Mouse (Mus musculus) liver (tissue): ENCODE measurements around the gene Wdfy4.

Experiments
- DNase-seq: peaks from one replicate; pipeline ENCODE4 v3.0.0-alpha.2; 2020; ENCODE audit warnings: mixed read lengths

The Wdfy4 gene

DNA sequence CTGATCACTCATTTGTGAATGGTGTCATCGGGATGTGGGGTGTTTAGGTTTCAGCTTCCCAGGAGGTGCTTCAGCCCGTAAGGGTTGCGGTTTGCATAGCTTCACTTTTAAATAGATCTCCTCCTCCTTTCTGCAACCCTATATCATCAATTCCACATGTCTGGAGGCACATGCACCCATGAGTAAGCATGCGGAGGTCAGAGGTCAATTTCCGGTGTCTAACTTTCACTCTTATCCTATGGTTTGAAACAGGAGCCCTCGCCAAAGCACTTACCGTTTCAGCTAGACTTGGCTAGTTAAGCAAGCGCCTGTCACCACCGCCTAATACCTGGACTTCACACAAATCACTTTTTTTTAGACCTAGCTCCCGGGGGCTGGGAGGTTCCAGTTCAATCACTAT lies 220.6 kb downstream of the Wdfy4 start:
- DNase-seq, result no peak

DNA sequence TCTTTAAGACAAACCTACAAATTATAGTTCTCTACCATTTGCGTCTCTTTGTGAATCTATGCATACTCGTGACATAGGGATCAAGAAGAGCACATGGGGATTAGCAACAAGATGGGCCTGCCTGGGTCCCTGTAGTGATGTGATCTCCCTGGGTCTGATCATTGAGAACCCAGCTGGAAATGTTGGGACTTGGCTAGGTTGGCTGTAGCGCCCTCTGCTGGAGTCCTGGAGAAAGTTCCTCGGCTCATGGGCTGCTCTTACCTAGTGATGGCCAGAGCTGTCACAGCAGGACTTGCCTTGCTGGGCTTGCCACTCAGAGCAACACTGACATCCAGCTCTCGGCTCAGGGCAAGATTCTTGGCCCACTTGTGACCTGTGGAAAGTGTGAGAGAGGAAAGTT lies 224.8 kb downstream of the Wdfy4 start:
- peak; percentile 58 for DNase-seq

DNA sequence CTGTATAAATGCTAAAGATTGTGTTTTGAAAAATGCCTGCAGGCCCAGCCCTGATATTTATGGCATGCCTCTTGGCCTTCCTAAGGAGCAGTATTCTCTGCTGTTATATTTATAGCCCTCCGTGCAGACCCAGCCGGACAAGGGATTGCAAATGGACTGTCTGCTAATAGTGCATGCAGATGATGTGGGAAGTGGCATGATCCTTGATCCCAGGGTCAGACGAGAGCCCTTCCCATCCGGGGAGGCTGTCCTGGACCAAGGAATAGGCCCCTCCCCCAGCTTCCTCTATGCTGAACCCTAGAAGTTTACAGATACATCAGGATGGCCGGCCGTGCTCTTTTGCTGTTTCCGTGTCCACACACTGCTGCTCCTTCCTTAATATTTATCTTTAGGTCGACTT lies 226.6 kb downstream of the Wdfy4 start:
- peak; percentile 11 for DNase-seq

DNA sequence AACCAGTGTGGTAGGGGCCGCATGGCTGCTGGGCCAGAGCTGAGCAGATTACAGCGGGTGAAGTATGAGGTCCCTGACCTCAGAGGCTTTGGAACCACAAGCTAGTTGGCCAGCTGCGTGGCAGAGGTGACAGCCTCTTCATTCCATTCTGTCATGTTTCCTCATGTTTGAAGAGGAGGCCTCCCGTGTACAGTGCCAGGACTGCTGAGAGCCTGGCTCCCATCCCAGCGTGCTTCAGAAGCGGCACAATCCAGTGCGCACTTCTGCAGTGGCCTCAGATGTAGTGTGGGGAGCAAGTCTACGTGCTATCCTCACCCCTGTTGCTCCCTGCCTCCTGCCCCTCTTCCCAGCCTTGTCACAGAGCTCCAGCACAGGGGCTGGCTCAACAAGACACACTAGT lies 228.8 kb downstream of the Wdfy4 start:
- no peak for DNase-seq

DNA sequence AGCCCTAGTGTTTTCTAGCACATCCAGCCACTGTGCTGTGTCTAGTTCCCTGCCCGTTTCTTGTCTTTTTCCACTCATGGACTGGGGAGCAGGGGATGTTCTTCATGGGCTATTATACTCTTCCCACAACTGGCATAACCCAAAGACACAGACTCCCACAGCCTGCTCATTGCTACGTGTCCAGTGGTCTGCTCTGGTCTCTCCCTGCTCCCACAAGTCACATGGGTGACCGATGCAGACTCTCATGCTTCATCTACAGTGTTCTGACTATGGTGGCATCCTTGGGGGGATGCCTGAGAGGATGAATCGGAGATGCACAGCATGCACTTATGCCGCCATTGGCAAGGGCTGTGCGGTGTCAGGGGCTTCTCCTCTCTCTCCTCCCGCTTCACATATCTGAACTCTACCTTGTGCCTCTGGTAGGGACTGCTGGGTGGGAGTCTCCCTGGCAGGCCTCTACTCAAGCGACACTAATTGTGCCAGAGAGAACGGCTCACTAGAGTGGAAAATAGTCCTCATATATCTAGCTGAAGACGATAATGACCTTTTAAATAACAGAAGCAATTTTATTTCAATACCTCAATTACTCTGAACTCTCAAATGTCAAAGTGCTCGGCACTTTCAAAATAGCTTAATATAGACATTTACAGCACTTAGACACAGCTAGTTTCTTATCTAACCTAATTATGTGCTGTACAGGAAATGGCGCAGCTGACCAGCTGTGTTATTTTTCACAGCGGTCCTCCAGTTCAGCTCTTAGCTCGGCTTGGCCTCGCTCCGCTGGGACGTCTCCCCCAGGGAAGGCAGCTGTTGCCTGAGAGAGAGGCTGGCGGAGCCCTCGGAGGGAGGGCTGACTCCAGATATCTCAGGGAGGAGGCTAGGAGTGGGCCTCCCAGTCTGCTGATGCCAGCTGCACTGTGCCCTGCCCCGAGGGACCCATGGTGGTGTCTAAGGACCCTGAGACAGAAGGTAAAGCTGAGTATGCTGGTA lies 234.7 kb downstream of the Wdfy4 start:
- DNase-seq, result peak; percentile 40

DNA sequence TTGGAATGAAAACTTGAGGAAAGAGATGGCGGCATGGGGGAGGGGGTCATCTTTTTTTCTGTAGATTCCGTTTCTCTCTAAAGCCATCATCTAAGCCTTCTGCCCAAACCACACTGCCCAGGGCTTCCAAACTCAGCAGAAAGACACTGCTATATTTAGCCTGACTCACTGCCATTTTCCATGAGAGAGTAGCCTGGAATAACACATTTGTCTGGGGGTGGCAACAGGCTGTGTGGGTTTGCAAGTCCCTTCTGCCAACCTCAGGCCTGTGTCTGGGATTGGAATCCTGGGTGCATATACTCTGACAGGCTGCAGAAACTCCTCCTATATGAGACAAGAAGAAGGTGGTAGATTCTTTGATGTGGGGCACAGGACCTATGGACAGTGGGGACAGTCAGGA lies 237.8 kb downstream of the Wdfy4 start:
- no peak for DNase-seq

DNA sequence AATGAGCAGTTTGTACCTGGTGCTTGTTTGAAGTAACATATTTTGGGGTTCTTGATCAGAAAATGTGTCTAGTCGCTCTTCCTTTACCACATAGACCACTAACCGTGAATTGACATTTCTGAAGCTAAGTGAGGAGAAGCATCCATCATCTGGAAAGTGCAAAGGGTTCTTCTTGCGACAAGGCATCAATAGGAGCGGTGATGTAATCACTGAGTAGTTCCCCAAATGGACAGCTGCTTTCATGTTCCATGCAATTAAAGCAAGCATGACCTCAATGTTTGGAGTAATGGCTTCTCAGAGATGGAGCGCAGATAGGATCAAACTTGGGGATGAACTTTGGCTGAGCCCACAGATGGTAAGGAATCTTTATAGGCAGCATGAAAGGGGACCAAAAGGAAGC lies 246.1 kb downstream of the Wdfy4 start:
- no peak for DNase-seq

DNA sequence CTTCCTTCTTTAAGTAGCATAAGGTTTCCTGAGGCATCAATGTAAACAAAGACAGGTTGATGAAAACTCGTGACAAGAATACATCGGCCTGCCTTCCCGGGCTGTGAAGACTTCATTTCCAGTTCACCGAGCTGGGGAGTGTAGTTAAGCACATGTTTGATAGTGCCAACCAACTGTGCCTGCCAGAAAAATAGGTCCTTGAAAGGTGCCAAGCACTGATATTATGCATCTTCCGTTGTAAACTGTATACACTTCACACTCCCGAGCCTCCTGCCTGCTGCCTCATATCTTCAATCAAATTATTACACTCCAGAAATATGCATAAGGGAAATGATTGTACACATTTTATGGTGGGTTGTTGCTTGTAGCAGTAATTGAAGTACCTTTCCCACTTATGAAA lies 251.2 kb downstream of the Wdfy4 start:
- DNase-seq, result no peak

DNA sequence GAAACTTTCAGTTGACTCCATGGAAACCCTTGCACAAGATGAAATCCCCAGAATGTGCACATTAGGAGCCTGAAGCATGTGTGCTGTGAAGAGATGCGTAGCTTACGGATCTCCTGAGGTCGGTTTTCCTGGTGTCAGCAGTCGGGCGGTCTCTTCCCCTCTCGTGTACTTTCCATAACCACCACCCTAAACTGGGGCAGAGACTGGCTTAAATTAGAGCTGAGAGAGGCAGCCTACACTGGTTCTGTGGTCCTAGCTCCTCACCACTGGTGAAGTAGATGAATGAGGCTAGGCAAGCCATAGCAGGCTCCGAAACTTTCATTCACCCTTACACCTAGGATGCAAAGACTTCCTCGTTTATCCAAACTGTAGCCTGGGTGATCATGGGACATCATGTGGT lies 253.1 kb downstream of the Wdfy4 start:
- no peak for DNase-seq

DNA sequence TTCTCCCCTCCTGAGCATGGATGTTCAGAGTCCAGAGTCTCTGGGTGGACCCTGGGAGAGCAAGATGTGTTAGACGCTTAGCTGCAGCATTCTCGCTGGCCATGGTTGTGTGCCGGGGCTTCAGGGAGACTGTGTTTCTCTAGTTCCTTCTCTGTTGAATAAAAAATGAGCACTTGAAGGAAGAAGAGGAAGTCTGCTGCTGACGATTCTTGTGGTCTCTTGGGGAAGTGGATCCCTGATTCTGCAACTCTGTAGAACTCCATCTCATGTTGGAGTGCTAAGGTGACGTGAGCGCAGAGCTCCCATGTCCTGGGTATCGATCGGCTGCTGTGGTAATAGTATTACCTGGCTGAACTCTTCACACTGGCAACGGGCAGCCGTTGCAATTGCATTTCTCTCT lies 253.6 kb downstream of the Wdfy4 start:
- no peak for DNase-seq

DNA sequence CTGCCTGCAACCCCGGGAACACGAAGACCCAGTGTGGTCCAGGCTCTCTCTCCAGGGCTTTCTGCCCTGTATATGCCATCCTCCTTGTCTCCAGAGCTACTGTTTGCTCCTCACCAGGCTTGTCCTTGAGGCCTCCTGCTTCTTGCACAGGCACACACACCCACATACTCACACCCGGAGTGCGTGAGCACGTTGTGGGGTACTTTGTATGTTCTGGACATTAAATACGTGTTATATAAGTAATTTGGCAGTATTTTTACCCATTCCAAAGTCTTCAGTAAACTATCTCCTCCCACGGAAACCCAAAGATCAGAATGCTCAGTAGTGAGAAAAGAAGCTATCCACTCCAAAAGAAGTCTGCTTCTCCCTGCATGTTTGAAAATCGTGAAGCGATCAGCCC lies 261.4 kb downstream of the Wdfy4 start:
- no peak for DNase-seq

DNA sequence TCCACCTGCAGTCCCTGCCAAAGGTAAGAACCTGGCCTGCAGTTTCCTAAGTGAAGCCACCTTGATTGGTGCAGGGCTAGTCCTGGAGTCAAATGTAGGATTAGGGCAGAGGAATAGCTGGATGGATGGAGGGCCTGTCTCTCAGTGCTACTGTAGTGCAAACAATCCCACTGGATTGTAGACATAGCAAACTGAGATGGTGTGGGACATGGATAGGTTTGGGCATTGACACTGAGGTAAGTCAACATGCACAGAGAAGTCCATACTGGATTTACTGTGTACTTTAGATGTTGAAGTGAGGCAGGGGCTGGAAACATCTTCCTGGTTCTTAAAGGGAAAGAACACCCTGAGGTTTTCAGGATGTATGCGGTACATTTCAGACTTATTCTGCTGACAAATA lies 267.4 kb downstream of the Wdfy4 start:
- DNase-seq, result no peak

DNA sequence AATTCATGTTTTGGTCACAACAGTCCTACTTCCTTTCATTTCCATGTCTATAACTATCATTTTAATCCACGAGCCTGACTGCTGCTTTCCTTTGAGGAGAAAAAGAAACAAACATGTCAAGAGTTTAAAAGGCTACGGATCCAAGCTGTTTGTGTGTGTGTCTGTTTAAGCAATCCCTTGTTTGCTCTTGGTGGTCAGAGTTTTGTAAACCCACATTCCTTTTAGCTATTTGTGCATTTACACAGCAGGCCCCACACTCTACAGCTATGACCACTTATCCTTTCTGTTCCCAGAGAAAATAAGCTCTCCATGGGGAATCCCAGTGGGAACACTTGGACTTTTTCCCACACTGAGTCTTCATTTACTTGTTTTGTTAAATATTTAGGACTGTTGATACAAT lies 269.9 kb downstream of the Wdfy4 start:
- no peak for DNase-seq

DNA sequence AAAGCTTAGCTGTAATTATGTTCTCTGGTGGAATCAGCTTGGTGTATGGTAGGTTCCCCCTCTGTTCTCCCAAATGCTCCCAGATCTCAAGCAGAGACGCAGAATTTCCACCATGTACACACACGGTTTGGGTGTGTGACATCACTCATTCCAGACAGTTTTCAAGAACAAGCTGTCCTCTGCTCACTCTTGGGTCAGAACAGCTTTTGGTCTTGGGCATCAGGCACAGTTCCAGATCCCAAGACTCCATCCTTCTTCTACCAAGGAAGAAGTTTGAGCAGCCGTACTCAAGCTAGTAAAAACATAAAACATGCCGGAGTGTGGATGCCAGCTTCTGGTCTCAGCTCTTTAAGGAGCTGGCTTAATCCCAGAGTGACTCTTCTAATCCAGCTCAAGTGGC lies 274.1 kb downstream of the Wdfy4 start:
- no peak for DNase-seq
